Mouse (Mus musculus): ENCODE results near the gene Dhrs7b.

Dhrs7b gene

DNA sequence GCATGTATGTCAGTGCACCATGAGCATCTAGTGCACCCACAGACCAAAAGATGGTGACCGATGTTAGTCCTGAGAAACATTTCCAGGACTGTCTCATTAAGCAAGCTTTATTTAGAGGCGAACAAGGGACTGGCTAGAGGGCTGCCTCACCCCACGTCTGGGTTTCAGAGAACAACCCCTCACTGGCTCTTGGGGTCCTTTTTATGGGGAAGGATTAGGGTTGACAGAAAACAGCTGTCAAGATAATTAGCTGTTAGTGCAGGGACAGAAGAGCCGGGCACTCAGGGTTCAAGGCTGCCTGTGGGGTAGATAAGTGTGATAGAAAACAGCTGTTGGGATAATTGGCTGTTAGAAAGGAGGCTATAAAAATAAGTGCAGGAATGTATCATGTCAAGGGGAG lies 65.5 kb downstream of the Dhrs7b start:
- in situ Hi-C loops (cut with MseI, MboI): no loop called here

GRCm38 (mm10) chr11:60902001-60902400 lies 71.6 kb downstream of the Dhrs7b start:
- in situ Hi-C loops (cut with MseI, MboI): no loop called here

GRCm38 (mm10) chr11:60902486-60902885 lies 72.1 kb downstream of the Dhrs7b start:
- in situ Hi-C loops (cut with MseI, MboI): no loop called here

- in situ Hi-C loops (cut with MseI, MboI): no loop called here
These were observed 73.2 kb downstream of the Dhrs7b start for GRCm38 (mm10) chr11:60903661-60904061.

DNA sequence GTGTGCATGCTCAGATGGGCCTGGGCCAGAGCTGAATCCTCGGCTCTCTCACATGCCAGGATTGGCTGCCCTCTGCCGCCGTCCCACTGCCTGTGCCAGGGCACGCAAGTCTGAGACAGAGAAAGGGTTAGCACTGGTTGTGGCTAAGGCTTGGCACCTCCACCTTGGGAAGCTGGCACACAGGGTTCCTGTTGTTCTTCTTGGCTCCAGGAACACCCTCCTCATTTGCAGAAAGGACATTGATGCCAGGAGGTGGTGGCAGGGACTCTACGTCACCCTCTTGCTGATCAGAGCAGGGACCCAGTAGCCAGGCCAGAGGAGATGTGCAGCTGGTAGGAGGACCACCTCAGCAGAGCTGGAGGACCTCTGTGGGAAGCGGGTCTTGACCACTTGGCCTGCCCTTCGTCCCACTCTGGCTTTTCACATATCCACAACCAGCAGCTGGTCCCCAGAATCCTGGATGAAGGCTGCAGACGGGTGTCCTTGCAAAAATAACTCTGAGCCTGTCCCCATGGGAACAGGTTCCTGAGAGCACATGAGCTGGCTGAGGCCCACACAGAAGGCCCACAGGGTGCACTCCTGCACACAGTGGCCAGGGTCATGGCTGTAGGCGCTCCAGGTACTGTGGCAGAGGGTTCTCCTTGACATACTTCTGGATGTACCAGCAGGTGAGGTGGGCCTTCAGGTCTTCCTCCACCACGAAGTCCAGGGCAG lies 75.1 kb downstream of the Dhrs7b start:
- in situ Hi-C loops (cut with MseI, MboI): no loop called here

DNA sequence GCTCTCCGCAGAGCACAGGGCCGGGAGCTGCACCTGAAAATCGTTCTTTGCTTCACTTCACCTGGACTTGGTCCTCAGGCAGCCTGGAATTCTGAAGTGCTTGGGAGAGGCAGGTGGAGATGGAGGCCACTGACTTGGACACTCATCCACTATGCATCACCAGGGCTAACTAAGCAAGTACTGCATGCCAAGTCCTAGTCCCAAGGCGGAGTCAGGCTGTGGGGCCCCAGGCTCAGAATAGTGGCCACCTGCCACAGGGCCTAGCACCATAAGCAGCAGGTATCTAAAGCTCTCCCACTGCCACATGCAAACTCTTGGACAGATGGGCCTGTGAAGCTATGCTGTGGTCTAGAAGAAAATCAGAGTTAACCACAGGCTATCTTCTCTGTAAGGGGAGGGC lies 76.0 kb downstream of the Dhrs7b start:
- in situ Hi-C loops (cut with MseI, MboI): no loop called here

DNA sequence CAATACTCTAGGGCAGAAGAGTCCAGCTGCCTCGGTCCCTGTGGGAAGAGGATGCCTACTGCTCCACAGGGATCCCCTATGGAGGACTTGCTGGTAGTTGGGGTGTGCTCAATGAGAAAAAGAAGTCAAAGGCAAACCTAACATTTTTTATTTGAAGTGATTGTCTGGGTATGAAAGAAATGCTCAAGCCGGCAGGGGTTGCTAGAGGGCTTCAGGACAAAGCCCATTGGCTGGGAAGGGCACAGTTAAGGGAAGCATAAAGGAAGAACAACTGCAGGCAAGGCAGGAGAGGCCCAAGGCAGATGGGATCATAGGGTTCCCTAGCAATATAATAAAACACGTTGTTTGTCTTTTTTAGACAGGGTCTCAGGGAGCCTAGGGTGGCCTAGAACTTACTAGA lies 77.6 kb downstream of the Dhrs7b start:
- in situ Hi-C loops (cut with MseI, MboI): no loop called here

- in situ Hi-C loops (cut with MseI, MboI): no loop called here
These were observed 79.2 kb downstream of the Dhrs7b start for GRCm38 (mm10) chr11:60909626-60910025.

Measured in mouse trophoblast stem cell (cell line).